Mouse (Mus musculus): ENCODE results near the gene Asic2.

- no peak for TF ChIP-seq TAL1 (IDR thresholded peaks at IDR 0.05; ENCODE audit: low read length)
- no peak for TF ChIP-seq GATA1 (IDR thresholded peaks at IDR 0.05; ENCODE audit: low read length)
Observed at GRCm38 (mm10) chr11:81695501-81695900, 272.8 kb downstream of the Asic2 start.
